Mouse (Mus musculus) testis, postnatal 10 days (tissue): ENCODE results near the gene Mbl2.
"Not testable (repeated sequence)": the region's sequence is repeated elsewhere in the genome, so short reads cannot be mapped to it uniquely, and the experiment has no call there.

Experiments
- DNase-seq: peaks from one replicate; pipeline ENCODE4 v3.0.0; 2021; ENCODE audit warnings: low spot score

Mbl2 gene

GRCm38 (mm10) chr19:30232691-30233090 lies at the start of gene Mbl2:
Gene Mbl2, plus strand, starts transcription at chr19:30232942.
- no peak for DNase-seq

- DNase-seq, result no peak
These were observed 47.2 kb upstream of the Mbl2 start for GRCm38 (mm10) chr19:30185536-30185935.

- DNase-seq, result no peak
These were observed 45.5 kb upstream of the Mbl2 start for GRCm38 (mm10) chr19:30187232-30187631.

- no peak for DNase-seq
These were observed 37.7 kb upstream of the Mbl2 start for GRCm38 (mm10) chr19:30194999-30195398.

GRCm38 (mm10) chr19:30202177-30202576 lies 30.6 kb upstream of the Mbl2 start:
- DNase-seq, result no peak

GRCm38 (mm10) chr19:30205159-30205816 lies 27.5 kb upstream of the Mbl2 start:
- DNase-seq, result peak; percentile 44

GRCm38 (mm10) chr19:30205874-30206273 lies 26.9 kb upstream of the Mbl2 start:
- DNase-seq, result no peak

- DNase-seq, result no peak
These were observed 25.8 kb upstream of the Mbl2 start for GRCm38 (mm10) chr19:30206981-30207380.

- DNase-seq, result not testable (repeated sequence)
These were observed 23.7 kb upstream of the Mbl2 start for GRCm38 (mm10) chr19:30209006-30209405.

- DNase-seq, result no peak
These were observed 18.7 kb upstream of the Mbl2 start for GRCm38 (mm10) chr19:30214026-30214425.

GRCm38 (mm10) chr19:30215736-30216135 lies 17.0 kb upstream of the Mbl2 start:
- DNase-seq, result not testable (repeated sequence)

GRCm38 (mm10) chr19:30216186-30216585 lies 16.6 kb upstream of the Mbl2 start:
- DNase-seq, result no peak

- DNase-seq, result peak; percentile 74
These were observed 15.4 kb upstream of the Mbl2 start for GRCm38 (mm10) chr19:30217335-30217734.

- DNase-seq, result not testable (repeated sequence)
These were observed 10.1 kb upstream of the Mbl2 start for GRCm38 (mm10) chr19:30222593-30222992.

- DNase-seq, result peak; percentile 6
These were observed 3.3 kb upstream of the Mbl2 start for GRCm38 (mm10) chr19:30229477-30229876.

GRCm38 (mm10) chr19:30234416-30234815 lies 1.7 kb downstream of the Mbl2 start:
- DNase-seq, result no peak

GRCm38 (mm10) chr19:30247359-30247758 lies 14.6 kb downstream of the Mbl2 start:
- DNase-seq, result peak; percentile 61

GRCm38 (mm10) chr19:30248822-30249221 lies 16.1 kb downstream of the Mbl2 start:
- peak; percentile 72 for DNase-seq

- DNase-seq, result no peak
These were observed 19.5 kb downstream of the Mbl2 start for GRCm38 (mm10) chr19:30252253-30252652.

GRCm38 (mm10) chr19:30256339-30256738 lies 23.6 kb downstream of the Mbl2 start:
- DNase-seq, result no peak

GRCm38 (mm10) chr19:30281125-30281524 lies 48.4 kb downstream of the Mbl2 start:
- DNase-seq, result no peak

- no peak for DNase-seq
These were observed 55.3 kb downstream of the Mbl2 start for GRCm38 (mm10) chr19:30287899-30288490.
